Mouse (Mus musculus) gastrocnemius, postnatal 10 days (tissue): ENCODE measurements around the gene Adam33. TPM values are rescaled to one million over a fixed set of nuclear protein-coding genes. Genes with fewer than 3 reads are reported as not detected.

Source experiments
- DNase-seq: peaks from one replicate; pipeline ENCODE4 v3.0.0; 2021; ENCODE audit warnings: mixed read lengths
- long read RNA-seq, 2 experiments: library from polyadenylated mRNA; stranded (forward); transcript quantifications; one replicate each; pipeline ENCODE4 v2.0.0; 2021
- total RNA-seq, 2 experiments: library from RNA; stranded (reverse); gene quantifications; 2 replicates each; pipeline ENCODE4 v1.2.3; 2021

Adam33 gene
- total RNA-seq: 1 to 10 TPM; 3.7 to 5.9 TPM
- long read RNA-seq, experiment 1, partial matches to known transcripts: 0 of 8 reads
- long read RNA-seq, experiment 1, other reads (novel, unspliced or antisense): 8 of 8 reads
- long read RNA-seq, experiment 2, partial matches to known transcripts: 1 of 6 reads
- long read RNA-seq, experiment 2, other reads (novel, unspliced or antisense): 4 of 6 reads

DNA sequence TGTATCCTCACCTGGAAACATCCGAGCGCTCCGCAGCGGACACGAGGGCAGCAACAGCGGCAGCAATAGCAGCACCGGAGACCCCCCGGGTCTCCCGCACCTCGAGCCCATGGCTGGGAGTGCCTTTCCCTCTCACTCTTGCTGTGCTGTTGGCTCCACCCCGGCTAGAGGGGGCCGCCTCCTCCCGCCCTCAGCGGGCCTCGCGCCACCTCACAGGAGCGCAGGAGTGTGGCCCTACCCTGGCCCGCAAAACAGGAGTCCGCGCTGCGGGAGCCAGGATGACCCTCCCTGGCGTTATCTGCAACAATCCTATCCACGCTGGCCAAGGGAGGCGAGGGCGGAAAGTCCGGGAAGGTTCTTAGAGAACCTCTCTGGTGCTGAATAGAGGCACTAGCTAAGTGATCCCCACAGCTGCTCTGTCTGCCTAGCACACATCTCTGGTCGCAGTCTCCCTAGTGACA is at the start of gene Adam33:
Adam33 (minus strand) TSS at position 411 of the 461 bp plus-strand sequence.
- DNase-seq: no peak

DNA sequence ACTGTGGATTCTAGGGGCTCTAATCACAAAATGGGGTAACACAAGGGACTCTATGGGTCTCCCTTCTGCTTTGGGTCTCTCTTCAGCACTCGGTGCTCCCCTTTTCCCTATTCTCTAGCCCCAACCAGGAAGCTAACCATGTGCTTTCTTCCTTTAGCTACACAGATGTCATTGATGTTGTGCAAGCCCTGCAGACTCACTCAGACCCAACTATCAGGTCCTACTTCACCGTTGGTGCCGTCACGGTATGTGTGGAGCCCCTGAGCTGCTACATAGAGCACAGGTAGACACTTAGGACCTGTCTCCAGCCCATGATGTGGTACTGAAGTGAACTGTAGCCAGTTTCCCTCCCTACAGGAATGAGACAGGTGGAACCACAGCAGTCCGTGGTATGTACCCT is 42.4 kb upstream of the Adam33 start:
- peak; percentile 1 for DNase-seq

DNA sequence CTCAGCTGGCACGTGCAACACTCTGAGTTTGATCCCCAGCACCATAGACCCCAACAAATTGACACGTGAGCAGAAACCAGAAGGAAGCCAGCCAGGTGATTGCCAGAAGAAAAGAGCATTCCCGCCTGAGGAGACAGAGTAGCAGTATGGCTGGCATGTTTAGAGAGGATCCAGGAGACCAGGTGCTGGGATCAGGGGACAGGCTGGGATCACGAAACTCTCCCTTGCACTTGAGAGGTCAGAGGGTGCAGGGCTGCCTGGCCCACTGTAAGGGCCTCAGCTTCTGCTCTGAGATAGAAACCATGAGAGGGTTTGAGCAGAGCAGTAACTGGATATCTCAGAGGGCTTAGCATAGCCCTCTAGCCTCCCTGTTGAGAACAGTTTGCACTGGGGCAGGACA is 41.4 kb upstream of the Adam33 start:
- DNase-seq: peak; percentile 0

DNA sequence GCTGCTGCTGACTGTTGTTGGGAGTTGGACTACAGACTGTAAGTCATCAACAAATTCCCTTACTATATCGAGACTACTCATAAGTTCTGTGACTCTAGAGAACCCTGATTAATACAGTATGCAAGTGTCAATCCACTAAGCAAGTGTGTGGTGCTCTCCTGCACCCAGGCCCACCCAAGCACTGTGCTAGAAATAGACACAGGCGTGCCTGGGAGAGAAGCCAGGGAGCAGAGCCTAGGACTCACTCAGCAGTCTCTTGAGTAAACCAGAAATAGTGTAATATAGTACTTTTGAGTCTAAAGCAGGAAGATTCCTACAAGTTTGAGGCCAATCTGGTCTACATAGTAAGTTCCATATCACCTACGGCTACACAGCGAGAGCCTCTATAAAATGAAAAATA is 40.4 kb upstream of the Adam33 start:
- peak; percentile 31 for DNase-seq

DNA sequence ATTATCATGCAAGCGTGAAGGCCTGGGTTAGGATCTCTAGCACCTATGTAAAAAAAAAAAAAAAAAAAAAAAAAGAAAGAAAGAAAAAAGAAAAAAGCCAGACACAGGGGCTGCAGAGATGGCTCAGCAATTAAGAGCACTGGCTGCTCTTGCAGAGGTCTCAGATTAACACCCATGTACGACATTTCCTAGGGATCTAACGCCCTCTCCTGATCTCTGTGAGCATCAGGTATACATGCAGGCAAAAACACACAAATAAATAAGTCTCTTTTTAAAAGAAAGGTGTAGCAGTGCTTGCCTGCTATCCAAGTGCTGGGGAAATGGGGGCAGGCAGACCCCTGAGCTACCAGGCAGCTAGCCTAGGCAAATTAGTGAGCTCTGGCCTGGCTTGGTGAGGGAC is 37.9 kb upstream of the Adam33 start:
- peak; percentile 1 for DNase-seq

DNA sequence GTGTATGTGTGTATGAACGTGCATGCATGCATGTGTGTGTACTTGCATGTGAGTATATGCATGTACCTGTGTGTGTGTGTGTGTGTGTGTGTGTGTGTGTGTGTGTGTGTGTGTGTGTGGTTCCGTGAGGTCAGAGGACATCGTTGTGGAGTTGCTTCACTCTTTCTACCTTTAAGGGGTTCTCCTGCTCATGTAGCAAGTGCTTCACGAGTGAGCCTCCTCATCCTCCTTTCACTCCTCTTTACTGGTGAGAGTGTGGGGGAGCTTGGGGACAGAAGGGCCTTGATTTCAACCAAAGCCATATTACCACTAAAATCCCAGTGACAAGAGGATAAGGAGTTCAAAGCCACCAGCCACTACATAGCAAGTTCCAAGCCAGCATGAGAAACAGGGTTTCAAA is 33.5 kb upstream of the Adam33 start:
- peak; percentile 3 for DNase-seq

DNA sequence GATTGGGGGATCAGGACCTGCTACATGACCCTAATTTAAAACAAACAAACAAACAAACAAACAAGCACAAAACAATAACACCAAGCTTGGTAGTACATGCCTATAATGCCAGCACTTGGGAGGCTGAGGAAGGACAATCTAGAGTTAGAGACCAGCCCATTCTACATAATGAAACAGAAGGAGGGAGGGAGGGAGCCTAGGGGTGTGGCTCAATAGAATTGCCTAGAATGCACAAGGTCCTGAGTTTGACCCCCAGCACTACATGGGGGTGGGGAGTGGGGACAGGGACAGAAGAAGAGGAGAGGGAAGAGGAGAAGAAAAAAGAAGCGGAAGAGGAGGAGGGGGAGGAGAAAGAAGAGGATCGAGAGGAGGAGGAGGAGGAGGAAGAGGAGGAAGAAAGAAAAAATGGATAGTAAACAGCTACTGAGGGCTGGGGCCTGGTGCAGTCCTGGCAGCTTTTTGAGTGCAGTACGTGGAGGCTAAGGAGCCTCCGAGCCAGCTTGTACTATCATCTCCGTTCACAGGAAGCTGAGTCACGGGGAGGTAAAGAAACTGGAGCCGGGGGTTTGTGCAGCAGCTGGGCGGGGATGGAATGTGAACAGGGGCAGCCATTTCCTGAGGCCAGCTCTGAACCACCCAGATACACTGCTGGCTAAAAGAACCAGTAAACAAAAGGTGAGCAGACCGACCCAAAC is 32.6 kb upstream of the Adam33 start:
- peak; percentile 28 for DNase-seq

DNA sequence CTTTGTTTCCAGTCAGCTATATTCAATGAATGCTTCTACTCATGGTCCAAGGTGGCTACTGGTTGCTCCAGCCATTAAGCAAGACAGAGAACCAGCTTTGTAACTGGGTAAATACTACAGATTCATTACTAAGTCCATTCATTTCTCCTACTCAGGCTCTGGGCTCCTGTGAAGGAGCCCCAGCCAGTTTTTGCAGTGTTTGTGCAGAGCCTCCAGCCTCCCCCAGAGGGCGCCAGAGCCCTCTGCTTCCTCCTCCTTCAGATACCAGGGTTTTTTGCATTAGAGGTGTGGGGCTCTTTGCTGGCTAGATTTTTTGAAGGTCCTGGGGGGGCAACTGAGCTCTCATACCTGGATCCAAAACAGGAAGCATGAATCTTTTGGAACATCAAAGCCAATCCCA is 31.2 kb upstream of the Adam33 start:
- DNase-seq: peak; percentile 73

DNA sequence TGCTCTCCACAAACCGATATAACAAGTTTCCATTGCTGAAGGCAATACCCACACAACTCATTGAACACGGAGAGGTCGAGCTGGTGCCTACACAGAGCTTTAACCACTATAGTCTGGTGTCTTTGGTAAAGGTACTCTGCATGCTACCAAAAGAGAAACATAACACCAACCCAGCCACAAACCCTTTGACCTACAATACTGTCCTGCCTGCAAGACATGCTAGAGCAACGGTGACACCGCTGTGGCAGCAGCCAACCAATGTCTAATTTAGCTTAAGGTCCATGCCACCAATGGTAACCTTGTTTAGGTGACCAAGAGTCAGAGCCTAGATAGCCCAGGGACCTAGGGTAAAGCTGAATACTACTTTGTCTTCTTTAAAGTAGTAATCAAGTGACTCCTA is 30.0 kb upstream of the Adam33 start:
- peak; percentile 2 for DNase-seq

DNA sequence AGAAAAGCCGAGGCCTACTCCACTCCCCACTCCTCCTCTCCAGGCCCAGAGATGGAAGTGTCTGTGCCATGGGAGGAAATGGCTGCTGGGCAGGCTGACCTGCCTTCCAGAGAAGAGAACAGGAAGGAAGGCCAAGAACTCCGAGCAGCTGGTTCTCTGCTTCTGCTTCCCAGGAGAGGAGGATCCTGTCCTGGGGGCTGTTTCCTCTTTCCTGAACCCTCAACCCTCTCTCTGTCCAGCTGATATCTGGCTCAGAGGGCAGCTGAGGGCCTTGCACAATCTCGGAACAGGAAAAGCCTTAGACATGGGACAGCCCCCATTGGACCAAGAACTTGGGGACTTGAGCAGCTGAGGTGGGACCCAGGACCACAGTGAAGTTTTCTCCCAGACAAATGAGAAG is 27.2 kb upstream of the Adam33 start:
- no peak for DNase-seq

DNA sequence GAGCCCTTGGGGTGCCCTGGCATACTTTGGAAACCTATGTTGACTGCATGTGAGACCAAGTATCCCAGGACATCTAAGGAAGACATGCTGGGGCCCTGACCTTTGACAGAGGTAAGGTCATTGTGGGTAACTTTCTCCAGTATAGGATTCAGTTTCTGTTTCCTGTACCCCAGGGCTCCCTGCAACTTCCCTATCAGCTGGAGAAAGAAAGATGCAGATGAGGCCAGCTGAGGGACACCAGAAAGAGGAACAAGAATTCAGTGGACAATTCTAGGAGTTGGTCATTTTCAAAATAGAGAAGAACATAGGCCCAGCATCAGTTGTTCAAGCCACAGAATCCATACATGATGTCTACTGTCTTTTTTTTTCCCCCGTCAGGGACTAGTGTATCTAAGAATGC is 26.0 kb upstream of the Adam33 start:
- no peak for DNase-seq

DNA sequence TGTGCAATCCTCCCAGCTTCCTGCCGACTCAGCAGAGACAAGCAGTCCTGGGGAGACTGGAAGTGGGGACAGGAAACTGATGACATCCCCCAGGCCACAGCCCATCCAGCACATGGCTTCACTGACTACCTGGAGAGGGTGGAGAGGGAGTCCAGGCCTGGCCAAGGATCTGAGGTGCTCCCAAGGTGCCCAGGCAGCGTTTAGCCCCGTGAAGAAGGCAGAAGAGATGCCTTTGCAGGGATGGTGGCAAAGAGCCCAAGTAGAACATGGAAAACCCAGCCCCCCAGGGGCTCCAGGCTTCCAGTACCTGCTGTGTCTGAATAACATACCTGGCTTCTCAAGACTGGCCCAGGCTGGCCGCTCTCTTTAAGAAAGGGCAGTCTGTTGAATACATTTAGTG is 25.0 kb upstream of the Adam33 start:
- DNase-seq: no peak

DNA sequence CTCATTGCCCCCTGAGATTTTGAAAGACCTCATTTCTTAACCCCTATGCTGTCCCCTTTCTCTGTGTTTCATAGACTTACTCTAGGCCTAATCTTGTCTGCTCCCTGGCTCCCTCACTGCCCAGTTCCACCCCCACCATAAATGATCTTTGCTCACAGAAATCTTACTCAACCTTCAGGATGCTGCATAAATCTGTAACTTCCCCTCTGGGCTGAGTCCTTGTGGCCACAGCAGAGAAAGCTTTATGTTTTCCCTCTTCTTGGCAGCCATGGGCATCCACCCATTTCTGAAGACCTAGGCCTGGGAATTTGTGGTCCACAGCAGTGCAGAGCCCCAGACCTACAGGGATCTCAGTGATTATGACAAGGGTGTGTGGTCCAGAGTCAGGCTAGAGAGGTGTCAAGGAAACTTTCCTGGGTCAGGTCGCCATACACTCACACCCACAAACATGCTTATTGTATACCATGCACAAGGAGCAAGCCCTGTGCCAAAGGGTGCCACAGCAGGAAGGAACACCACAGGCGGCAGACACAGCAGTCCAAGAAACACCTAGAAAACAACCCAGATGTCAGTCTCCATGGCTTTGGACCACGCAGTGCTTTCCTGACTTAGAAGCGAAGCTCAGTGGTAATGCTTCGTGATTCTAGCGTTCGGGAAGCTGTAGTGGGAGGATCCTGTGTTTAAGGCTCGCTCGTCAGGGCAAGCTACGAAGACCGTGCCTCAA is 23.2 kb upstream of the Adam33 start, which contains the start of gene Siglec1:
Siglec1 (minus strand) TSS at position 99 of the 724 bp plus-strand sequence.
- no peak for DNase-seq

DNA sequence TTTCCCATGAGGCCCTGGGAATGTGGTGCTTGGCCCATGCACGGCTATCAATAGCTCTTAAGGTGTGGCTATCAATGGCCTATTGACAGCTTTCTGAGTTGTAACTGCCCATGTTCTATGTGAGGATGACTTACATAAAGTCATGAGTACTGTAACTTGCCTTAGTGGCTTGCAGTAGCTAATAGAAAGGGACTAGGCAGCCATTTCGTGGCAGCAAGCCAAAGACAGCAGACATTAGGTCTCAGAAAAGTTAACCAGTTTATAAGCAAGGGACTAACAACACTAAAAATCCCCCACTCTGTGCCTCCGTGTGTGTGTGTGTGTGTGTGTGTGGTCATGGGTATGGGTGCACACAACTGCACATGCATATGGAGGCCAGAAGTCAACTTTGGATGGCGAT is 20.6 kb upstream of the Adam33 start:
- no peak for DNase-seq

DNA sequence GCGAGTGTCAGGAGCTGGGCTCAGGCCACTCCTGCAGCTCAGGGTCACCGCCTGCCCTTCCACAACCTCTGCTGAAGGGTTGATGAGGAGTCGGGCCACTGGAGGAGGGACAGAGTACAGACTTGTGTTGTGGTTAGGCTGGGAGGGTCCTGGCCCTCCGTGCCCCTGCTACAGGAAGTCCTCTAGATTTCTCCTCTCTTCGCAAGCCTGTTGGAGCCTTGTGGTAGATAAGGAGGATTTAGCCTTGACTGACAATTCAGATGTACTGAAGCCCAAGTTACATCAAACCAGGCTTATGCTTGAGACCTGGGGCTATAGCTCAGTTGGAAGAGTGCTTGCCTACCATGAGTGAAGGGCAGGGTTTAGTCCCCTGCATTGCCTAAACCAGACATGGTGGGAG is 16.9 kb upstream of the Adam33 start:
- DNase-seq: no peak

DNA sequence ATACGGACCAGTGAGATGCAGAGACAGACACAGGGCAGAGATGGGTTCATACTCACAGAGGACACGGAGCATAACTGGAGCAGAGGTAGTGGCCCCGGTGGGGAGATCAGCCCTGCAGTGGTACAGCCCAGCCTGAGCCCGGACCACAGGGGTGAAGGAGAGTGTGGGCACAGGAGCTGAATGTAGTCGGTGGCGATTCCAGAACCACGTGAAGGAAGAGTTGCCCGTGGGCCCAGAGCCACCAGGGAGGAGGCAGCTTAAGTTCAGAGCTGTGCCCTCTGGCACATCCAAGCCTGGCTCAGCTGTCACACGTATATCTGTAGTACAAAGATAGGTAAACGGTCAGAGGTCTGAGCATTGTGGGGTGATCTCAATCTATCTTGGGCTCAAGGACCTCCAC is 8.9 kb upstream of the Adam33 start:
- DNase-seq: no peak

DNA sequence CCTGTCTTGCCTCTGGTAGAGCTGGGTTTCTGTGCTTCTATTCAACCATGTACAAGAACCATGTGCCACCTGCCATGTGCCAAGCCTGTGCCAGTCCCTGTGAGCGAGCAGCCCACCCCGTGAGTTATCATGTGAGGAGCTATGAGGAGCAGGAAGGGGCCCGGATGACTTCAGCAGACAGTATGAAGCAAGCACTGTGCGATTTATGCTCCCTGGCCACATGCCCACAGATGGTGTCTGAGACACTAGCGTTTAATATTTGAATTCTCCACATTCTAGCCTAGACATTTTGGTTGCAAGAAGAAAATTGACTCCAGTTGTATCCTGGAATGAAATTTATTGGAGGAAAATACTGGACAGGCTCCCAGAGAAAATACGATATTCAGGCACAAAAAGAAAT is 3.9 kb upstream of the Adam33 start:
- DNase-seq: peak; percentile 62

DNA sequence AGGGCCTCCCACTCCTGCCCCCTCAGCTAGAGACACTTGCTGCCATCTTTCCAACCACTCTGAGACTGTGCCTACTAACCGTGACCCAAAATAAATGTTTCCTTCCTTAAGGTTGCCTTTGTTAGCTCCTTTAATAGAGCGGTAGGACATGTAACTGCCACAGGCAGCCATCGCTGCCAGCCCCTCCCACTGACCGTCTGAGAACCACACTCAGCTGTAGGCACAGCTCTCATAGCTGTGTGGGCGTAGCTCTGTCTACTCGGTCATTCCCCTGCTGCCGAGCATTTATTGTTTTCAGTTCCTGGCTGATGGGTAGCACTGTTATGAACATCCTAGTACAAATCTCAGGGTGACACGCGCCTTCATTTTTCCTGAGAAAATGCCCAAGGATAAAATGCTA is 2.7 kb upstream of the Adam33 start:
- DNase-seq: no peak

DNA sequence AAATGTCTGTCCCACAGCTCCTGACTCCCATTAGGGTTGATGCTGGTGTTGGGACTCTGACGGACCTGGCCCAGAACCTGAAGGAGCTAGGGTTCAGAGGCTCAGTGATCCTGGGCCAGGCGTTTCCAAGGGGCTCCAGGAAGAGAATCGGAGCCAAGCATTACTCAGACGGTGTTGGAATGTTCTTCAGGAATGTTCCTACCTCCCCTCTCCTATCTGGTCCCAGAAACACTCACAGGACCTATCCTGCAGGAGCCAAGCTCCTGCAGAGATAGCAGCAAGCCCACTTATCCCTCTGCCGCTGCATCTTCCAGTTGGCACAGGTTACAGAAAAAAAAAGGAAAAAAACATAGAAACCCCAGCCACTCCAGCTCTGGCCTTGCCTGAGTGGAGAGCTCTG is 2.0 kb downstream of the Adam33 start:
- DNase-seq: no peak

DNA sequence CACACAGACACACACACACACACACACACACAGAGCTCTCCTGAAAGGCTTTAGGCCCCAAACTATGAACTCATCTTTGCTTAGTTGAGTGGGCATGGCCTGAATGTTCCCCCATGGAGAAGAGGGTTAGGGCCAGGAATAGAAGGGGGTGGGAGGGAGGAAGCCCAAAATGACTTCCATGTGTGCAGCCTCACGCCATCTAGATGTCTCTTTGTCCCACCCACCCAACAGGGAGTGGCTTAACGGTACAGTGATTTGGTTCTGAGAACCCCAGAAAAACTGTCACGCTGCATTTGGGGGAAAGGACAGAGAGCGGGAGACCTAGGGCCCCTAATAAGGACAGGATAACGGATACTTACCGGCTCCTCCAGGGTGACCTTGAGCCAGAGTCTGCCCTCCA is 2.8 kb downstream of the Adam33 start:
- no peak for DNase-seq

DNA sequence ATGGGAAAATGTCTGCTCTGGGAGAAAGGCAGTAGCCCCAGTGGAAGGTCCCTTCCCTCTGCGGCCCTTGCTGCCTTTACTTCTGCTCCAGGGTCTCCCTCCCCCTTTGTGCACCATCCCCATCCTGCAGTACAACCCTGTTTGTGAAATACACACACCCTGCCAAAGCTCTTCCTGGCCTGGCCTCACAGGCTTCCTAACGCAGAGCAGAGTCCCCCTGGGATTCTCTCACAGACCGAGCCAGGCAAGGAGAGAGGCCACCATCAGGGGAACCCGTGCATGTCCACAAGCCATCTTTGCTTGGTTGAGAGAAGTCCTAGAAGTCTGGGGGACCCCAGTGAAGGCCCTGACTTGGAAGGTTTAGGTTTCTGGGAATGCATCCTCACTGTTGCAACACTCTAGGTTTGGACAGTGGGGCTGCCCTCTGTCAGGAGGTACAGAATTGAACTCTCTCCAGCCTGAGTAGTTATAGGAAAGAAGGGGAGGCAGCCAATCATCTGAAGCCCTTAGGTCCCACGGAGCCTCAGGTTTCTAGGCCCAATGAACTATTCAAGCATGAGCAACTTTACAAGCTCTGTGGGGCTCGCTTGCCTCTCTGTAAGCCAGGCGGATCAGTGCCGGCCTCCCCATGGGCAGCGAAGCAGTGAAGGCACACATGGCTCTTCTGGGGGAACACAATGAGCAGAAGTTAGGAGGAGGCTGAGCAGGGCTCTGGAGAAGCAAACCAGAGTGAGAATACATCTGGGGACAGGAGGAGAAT is 3.7 kb downstream of the Adam33 start:
- no peak for DNase-seq

DNA sequence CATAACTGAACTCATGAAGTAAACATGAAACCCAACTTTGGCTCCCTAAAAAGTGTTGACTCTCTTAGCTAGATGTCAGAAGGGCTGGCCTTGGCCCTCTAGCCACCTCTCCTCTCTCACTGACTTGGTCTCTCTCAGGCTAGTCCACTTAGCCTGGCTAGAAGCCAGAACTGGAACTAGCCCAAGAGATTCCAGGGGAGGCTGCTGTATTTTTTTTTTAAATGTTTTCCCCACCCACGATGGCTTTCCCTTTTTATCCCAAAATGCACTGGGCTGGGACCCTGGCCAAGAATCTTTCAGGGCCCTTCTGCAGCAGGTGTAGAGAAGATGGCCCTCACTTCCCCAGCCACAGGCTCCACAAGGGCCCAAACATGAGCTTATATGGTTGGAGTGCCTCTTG is 4.2 kb downstream of the Adam33 start:
- peak; percentile 75 for DNase-seq

DNA sequence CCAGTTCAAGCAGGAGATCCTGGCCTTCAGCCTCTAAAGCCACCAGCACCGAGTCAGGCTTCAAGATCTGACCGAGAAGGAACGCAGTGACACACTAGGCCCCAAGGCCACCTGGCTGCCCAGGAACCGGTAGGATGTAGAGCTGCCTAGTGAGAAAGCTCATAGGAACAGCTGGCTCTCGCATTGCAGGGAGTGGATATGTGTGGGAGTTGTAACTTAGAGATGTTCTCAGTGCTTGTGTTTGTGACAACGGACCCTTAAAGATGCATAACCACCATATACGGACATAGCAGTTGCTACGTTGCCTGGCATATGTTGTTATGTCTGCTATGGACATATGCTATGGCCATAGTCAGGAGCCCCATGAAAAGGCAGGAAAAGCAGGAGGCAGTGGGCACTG is 4.9 kb downstream of the Adam33 start:
- DNase-seq: no peak
